Mouse (Mus musculus) hindbrain, embryonic 11.5 days (tissue): ENCODE data around the gene Pms2. TPM values are rescaled to one million over a fixed set of nuclear protein-coding genes. Genes with fewer than 3 reads are reported as not detected.

Experiments
- ATAC-seq: fragments of 200-750 bp; cut with Nextera tagmentation; 2 replicates; pipeline ENCODE4 v1.8.0; 2017; ENCODE audit warnings: mild to moderate bottlenecking, moderate TSS enrichment, moderate library complexity; ENCODE audit not compliant: low FRiP score
- DNase-seq: peaks from one replicate; pipeline ENCODE4 v3.0.0-alpha.2; 2015; ENCODE audit warnings: low spot score
- H3K27ac ChIP-seq: fragments of 300-500 bp; sonication (generic); 2 replicates; pipeline ENCODE4 v1.5.1; 2014; ENCODE audit warnings: mild to moderate bottlenecking, low read depth, low read length
- H3K27me3 ChIP-seq: fragments of 300-500 bp; sonication (generic); 2 replicates; pipeline ENCODE4 v1.6.1; 2014; ENCODE audit warnings: mild to moderate bottlenecking, low read length, moderate library complexity, mixed read lengths; ENCODE audit not compliant: control insufficient read depth, insufficient read depth
- H3K36me3 ChIP-seq: fragments of 300-500 bp; sonication (generic); 2 replicates; pipeline ENCODE4 v1.6.1; 2014; ENCODE audit warnings: mild to moderate bottlenecking, low read length, moderate library complexity, mixed read lengths; ENCODE audit not compliant: control insufficient read depth, insufficient read depth
- H3K4me1 ChIP-seq: fragments of 300-500 bp; sonication (generic); replicated peaks from 2 replicates; pipeline ENCODE4 v1.6.1; 2014; ENCODE audit warnings: low read length, mixed read lengths; ENCODE audit not compliant: control insufficient read depth, insufficient read depth
- H3K4me2 ChIP-seq: fragments of 300-500 bp; sonication (generic); replicated peaks from 2 replicates; pipeline ENCODE4 v1.6.1; 2014; ENCODE audit warnings: mild to moderate bottlenecking, low read depth, low read length
- H3K4me3 ChIP-seq: fragments of 300-500 bp; sonication (generic); 2 replicates; pipeline ENCODE4 v1.5.1; 2014; ENCODE audit warnings: low read depth, low read length
- H3K9ac ChIP-seq: fragments of 300-500 bp; sonication (generic); 2 replicates; pipeline ENCODE4 v1.6.1; 2014; ENCODE audit warnings: low read depth, low read length
- H3K9me3 ChIP-seq: fragments of 300-500 bp; sonication (generic); 2 replicates; pipeline ENCODE4 v1.6.1; 2016; ENCODE audit warnings: low read length; ENCODE audit not compliant: control insufficient read depth
- WGBS: fragments of 180-500 bp; shearing (Covaris S2); extraction: QIAGEN DNeasy Blood & Tissue Kit; methylation state at CpG from one replicate; pipeline ENCODE4 v1.1.7; 2014; 5-methylcytosine and 5-hydroxymethylcytosine counted together
- polyA plus RNA-seq: library from polyadenylated mRNA; unstranded; fragments of >200 nt; fragmentation: Nextera tagmentation; extraction: Ambion mirVana; gene quantifications from 2 replicates; pipeline ENCODE4 v1.2.1, GENCODE M21; 2014

Gene Pms2
- polyA plus RNA-seq, 1 experiment from 2014 or later: 29.5 TPM

DNA sequence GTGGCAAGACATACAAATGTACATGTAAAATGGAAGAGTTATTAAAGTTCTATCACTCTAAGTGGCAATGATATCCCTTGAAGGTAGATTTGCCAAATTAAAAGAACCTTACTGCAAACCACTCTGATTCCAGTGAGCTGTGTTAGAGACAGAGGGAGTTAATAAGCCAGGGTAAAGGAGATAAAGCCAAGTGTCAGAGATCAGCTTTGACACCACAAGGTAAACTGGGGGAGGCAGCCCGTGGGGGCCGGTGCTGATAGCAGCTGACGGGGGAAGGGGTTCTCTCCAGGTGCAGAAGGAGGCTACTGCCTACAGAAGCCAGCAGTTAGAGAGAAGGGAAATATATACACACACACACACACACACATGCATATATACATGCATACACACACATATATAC, 62.9 kb downstream of the Pms2 start:
- Histone ChIP-seq H3K27me3 (no peaks in the 10 kb centered on the region), H3K9ac (no peak overlapping the region), H3K27ac (no peak overlapping the region), H3K4me3 (no peak overlapping the region), H3K36me3 (no peaks in the 10 kb centered on the region), H3K9me3 (no peaks in the 10 kb centered on the region), H3K4me1 (no peaks in the 10 kb centered on the region), H3K4me2 (no peak overlapping the region)
- WGBS: 75% methylated on average over 3 of the region's 3 CpGs
- ATAC-seq: no peak
- no peak for DNase-seq

DNA sequence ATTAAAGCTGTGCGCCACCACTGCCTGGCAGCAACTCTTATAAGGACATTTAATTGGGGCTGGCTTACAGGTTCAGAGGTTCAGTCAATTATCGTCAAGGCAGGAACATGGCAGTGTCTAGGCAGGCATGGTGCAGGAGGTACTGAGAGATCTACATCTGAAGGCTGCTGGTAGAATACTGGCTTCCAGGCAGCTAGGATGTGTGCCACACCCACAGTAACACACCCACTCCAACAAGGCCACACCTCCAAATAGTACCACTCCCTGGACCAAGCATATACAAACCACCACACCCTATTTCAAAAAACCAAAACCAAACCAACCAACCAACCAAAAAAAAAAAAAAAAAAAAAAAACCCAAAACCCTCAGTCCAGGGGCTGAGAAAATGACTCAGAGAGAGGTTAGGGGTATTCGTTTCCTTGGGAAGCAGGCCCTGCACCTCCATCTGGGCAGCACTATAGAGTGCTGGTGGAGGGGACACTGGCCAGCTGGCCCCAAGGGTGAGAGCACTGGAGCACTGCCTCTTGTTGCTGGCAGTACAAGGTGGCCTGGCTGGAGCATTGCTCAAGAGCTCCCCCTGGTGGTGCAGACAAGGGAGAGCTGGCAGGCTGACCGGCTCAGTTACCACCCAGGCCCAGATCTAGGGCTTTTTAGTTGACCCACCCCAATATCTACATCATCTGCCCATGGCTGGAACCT, 65.3 kb downstream of the Pms2 start:
- ATAC-seq: peak; percentile 54
- H3K4me1 ChIP-seq: no peaks in the 10 kb centered on the region
- H3K9me3 ChIP-seq: no peaks in the 10 kb centered on the region
- H3K9ac ChIP-seq: no peak overlapping the region
- 54% methylated on average over 4 of the region's 4 CpGs for WGBS
- no peak overlapping the region for H3K4me2 ChIP-seq
- no peaks in the 10 kb centered on the region for H3K27me3 ChIP-seq
- H3K27ac ChIP-seq: no peak overlapping the region
- DNase-seq: peak; percentile 84
- H3K36me3 ChIP-seq: no peaks in the 10 kb centered on the region
- H3K4me3 ChIP-seq: no peak overlapping the region

DNA sequence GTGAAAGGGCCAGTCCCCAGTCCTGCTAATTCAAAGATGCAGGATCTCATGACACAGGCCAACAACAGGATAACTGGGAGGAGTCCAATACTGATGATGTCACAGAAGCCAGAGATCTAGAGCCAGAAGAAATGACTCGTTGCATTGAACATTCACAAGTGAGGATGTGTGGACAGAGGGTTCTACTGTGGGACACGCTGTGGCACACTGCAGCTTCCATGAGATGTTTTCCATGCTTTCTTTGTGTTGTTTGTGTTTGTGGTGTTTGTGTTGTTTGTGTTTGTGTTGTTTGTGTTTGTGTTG, 65.8 kb downstream of the Pms2 start:
- H3K4me1 ChIP-seq: no peaks in the 10 kb centered on the region
- H3K4me3 ChIP-seq: no peak overlapping the region
- H3K27me3 ChIP-seq: no peaks in the 10 kb centered on the region
- ATAC-seq (peak; percentile 40), DNase-seq (no peak)
- H3K9me3 ChIP-seq: no peaks in the 10 kb centered on the region
- WGBS: 61% methylated on average over 2 of the region's 2 CpGs
- no peak overlapping the region for H3K9ac ChIP-seq
- H3K4me2 ChIP-seq: no peak overlapping the region
- H3K27ac ChIP-seq: no peak overlapping the region
- no peaks in the 10 kb centered on the region for H3K36me3 ChIP-seq

DNA sequence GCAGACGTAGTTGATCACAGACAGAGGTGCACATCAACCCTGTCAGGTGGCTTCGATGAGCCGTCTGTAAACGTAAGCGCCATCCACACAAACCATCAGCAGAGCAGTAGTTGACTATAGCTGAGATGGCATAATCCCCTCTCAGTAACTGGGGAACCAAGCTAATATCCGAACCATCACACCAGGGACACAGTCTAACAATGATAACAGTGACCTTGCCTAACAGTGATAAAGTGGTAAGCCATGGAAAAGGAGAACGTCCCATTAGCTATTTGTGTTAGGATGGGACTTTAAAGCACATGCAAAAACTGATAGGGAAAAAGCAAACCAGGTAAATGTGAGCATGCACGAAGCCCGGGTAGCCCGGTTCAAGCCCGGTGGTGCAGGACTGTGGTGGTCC, 66.5 kb downstream of the Pms2 start:
- no peak overlapping the region for H3K4me3 ChIP-seq
- ATAC-seq (no peak), DNase-seq (no peak)
- WGBS: 93% methylated on average over 11 of the region's 11 CpGs
- H3K9ac ChIP-seq: no peak overlapping the region
- no peak overlapping the region for H3K27ac ChIP-seq
- H3K27me3 ChIP-seq: no peaks in the 10 kb centered on the region
- no peaks in the 10 kb centered on the region for H3K9me3 ChIP-seq
- no peaks in the 10 kb centered on the region for H3K36me3 ChIP-seq
- H3K4me2 ChIP-seq: no peak overlapping the region
- no peaks in the 10 kb centered on the region for H3K4me1 ChIP-seq

DNA sequence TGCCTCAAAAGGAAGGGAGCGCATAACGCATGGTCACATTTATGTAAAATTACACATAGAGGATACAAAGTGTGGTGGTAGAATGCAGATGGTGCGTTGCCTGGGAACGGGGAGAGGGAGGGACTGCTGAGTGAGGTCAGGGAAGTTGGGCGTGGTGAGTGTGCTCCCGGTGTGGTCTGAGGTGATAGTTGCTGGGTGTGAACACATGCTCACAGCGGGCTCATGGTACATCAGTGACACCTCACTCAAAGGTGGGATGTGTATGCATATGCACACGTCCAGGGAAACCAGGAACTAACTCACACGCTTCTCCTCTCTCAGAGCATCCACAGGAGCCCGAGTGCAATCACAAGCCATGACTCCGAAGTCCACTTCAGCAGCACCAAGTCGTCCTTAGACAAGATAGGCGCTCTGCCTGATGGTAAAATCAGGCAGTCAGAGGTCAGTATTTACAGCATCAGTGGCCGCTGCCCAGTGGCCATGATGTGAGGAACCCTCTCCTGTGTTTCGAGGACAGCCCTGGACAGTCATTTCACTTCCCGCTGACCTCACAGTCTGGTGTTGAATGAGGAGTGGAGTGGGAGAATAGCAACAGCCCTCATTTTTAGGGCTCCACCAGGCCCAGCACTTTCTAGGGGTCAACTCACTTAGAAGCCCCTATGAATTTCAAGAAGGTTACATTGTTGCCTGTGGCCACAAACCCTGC, 67.1 kb downstream of the Pms2 start:
- H3K9me3 ChIP-seq: no peaks in the 10 kb centered on the region
- no peak overlapping the region for H3K4me2 ChIP-seq
- H3K27ac ChIP-seq: no peak overlapping the region
- no peaks in the 10 kb centered on the region for H3K36me3 ChIP-seq
- no peak for DNase-seq
- 80% methylated on average over 16 of the region's 16 CpGs for whole genome bisulfite sequencing
- no peaks in the 10 kb centered on the region for H3K4me1 ChIP-seq
- no peaks in the 10 kb centered on the region for H3K27me3 ChIP-seq
- no peak for ATAC-seq
- no peak overlapping the region for H3K4me3 ChIP-seq
- H3K9ac ChIP-seq: no peak overlapping the region

DNA sequence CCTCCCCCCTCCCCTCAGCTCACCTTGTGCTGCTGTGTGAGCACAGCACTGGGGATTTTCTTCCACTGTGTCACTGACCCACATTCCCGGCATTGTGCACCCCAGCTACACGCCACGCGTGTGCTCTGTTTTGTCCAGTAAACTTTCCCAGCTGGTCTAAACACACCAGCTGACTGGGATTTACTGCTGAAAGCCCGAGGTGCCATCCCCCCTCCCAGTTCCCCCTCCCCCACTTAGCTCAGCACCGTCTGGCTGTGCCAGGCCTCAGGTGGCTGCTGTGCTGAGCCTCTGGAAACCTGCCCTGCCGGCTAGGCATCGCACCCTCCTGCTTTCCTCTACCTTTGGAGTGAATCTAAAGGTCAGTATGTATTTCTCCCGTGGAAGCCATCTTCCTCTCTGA, 71.1 kb downstream of the Pms2 start:
- no peaks in the 10 kb centered on the region for H3K4me1 ChIP-seq
- H3K36me3 ChIP-seq: no peaks in the 10 kb centered on the region
- no peak overlapping the region for H3K9ac ChIP-seq
- H3K9me3 ChIP-seq: no peaks in the 10 kb centered on the region
- WGBS: 26% methylated on average over 9 of the region's 9 CpGs
- DNase-seq: peak; percentile 23
- H3K27ac ChIP-seq: no peak overlapping the region
- H3K27me3 ChIP-seq: no peaks in the 10 kb centered on the region
- no peak overlapping the region for H3K4me2 ChIP-seq
- ATAC-seq: no peak
- no peak overlapping the region for H3K4me3 ChIP-seq

DNA sequence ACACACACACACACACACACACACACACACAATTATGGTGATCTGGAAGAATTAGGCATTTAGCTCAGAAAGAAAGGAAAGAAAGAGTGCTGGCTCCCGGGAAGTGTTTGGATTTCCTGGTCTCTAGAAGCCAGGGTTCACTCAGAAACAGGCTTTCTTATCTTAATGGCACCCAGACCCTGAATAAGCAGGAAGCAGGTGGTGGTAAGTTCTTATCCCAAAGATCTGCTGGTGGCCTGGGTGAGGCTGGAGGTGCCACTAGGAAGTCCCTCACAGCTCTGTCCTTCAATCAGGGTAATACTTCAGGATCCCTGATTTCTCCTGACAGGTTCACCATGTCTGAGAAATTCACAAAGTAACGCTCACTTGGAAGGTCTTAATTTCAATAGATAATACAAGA, 72.6 kb downstream of the Pms2 start:
- ATAC-seq: no peak
- Histone ChIP-seq H3K27ac (no peak overlapping the region), H3K4me3 (no peak overlapping the region), H3K9me3 (no peaks in the 10 kb centered on the region), H3K27me3 (no peaks in the 10 kb centered on the region), H3K9ac (no peak overlapping the region), H3K36me3 (no peaks in the 10 kb centered on the region), H3K4me1 (no peaks in the 10 kb centered on the region), H3K4me2 (no peak overlapping the region)
- 85% methylated on average over 2 of the region's 2 CpGs for WGBS
- DNase-seq: no peak

Other genes with a start within 250 kb of the Pms2 start
- 29.6 and 30.9 TPM in 2 replicates for gene Usp42, start 177.7 kb upstream of the Pms2 start, polyA plus RNA-seq
- 51.4 and 55.2 TPM in 2 replicates for gene Eif2ak1, start 92.2 kb upstream of the Pms2 start, polyA plus RNA-seq
- gene Ankrd61, start 12.3 kb upstream of the Pms2 start, polyA plus RNA-seq: 0.38 and 0.40 TPM in 2 replicates
- gene Aimp2, start 117 bp upstream of the Pms2 start, polyA plus RNA-seq: 103 and 109 TPM in 2 replicates
- 0.79 and 2.3 TPM in 2 replicates for gene Gm42421, start 18.2 kb downstream of the Pms2 start, polyA plus RNA-seq
- gene Rsph10b, start 23.1 kb downstream of the Pms2 start, polyA plus RNA-seq: 1.0 and 2.9 TPM in 2 replicates
- gene Ccz1, start 104.9 kb downstream of the Pms2 start, polyA plus RNA-seq: 118 and 121 TPM in 2 replicates
- gene Ocm, start 116.7 kb downstream of the Pms2 start, polyA plus RNA-seq: 0.46 TPM in 1 of 2 replicates, not detected in the other
- gene Lmtk2, start 190.5 kb downstream of the Pms2 start, polyA plus RNA-seq: 5.6 and 5.8 TPM in 2 replicates